Mouse (Mus musculus) heart, postnatal 0 days (tissue): Measurements from ENCODE around the gene Fdx1l.

ENCODE experiments used
- CTCF ChIP-seq: IDR thresholded peaks from 2 replicates; pipeline ENCODE4 v1.5.1; 2016; ENCODE audit warnings: antibody characterized with exemption, control low read depth, low read depth
- EP300 ChIP-seq: IDR thresholded peaks from 2 replicates; pipeline ENCODE4 v1.6.1; 2016; ENCODE audit warnings: antibody characterized with exemption, low read depth

DNA sequence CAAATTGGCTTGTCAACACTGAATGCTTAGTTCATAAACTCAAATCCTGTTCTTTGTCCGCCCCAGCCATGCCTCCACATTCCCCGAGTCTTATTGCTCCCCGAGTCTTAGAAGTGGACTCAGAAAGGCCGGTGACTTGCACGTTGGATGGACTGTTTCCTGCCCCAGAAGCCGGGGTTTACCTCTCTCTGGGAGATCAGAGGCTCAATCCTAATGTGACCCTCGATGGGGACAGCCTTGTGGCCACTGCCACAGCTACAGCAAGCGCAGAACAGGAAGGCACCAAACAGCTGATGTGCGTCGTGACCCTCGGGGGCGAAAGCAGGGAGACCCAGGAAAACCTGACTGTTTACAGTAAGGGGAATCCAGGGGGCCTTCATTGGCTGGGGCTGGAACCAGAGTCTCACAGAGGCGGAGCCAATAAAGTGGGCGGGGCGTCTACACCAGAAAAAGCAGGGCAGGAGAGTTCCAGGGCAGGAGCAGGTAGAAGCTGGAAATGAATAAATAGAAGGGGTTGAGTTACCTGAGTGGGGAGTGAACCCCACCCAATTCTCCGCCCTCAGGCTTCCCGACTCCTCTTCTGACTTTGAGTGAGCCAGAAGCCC lies 38.8 kb downstream of the Fdx1l start:
- TF ChIP-seq CTCF, result no peak
- no peak for TF ChIP-seq EP300
